Mouse (Mus musculus) liver, adult 2 months (tissue): ENCODE results near the gene Ptgfr.

Source experiments
- CTCF ChIP-seq: fragments of 200-500 bp; IDR thresholded peaks from 2 replicates; pipeline ENCODE4 v1.5.1; 2011; ENCODE audit warnings: low read depth, low read length, control low read depth
- POLR2A ChIP-seq: fragments of 200-500 bp; IDR thresholded peaks from 2 replicates; pipeline ENCODE4 v1.6.1; 2011; ENCODE audit warnings: low read length, control low read depth; ENCODE audit not compliant: insufficient read depth; ENCODE audit errors: extremely low read depth

DNA sequence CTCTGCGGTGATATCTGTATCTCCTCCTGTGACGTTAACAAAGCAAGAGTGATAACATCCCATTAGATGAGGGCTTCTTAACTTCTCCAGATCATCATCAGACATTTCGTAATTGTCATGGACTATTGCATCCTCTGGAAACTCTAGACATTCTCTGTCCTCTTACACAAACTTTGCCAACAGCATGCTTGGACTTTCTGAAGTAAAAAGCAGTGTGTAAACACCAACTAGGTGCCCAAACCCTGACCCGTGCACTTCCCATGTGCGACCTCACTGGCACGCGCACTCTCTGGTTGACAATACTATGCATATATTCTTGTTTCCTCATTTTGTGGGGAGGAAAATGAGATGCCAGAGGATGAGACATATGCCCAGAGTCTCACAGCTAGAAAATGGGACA is 8.9 kb upstream of the Ptgfr start:
- TF ChIP-seq CTCF (no peak), POLR2A (no peak)
